Mouse (Mus musculus): ENCODE data around the gene Gga1. TPM values are rescaled to one million over a fixed set of nuclear protein-coding genes. Genes with fewer than 3 reads are reported as not detected.

The Gga1 gene
- total RNA-seq, 2 experiments from 2014 or later = 56.2 to 58.6 TPM

GRCm38 (mm10) chr15:78914823-78915659 lies 38.1 kb downstream of the Gga1 start:
- DNase-seq = no peak

- DNase-seq = peak; percentile 62 to 71
Observed at GRCm38 (mm10) chr15:78915660-78916017, 38.6 kb downstream of the Gga1 start.

GRCm38 (mm10) chr15:78916052-78916826 lies 39.2 kb downstream of the Gga1 start:
- no peak for DNase-seq

- DNase-seq = no peak
Observed at GRCm38 (mm10) chr15:78918126-78918525, 41.1 kb downstream of the Gga1 start.

GRCm38 (mm10) chr15:78919914-78920313 lies 42.9 kb downstream of the Gga1 start:
- no peak for DNase-seq

GRCm38 (mm10) chr15:78922700-78923099 lies 45.7 kb downstream of the Gga1 start:
- no peak for DNase-seq

GRCm38 (mm10) chr15:78923585-78923984 lies 46.6 kb downstream of the Gga1 start:
- no peak for DNase-seq

GRCm38 (mm10) chr15:78925129-78925528 lies 48.1 kb downstream of the Gga1 start:
- no peak for DNase-seq

- peak in 1 of 2 experiments; percentile 43 for DNase-seq
Observed at GRCm38 (mm10) chr15:78926021-78926919, 49.3 kb downstream of the Gga1 start, which contains the start of gene Lgals1. TSS of gene Lgals1 (plus strand) at chr15:78926725.

GRCm38 (mm10) chr15:78927021-78927787 lies 50.2 kb downstream of the Gga1 start:
- no peak for DNase-seq

- DNase-seq = no peak
Observed at GRCm38 (mm10) chr15:78927788-78928457, 50.9 kb downstream of the Gga1 start.

- DNase-seq = no peak
Observed at GRCm38 (mm10) chr15:78928539-78928938, 51.5 kb downstream of the Gga1 start.

- DNase-seq = no peak
Observed at GRCm38 (mm10) chr15:78930192-78930706, 53.3 kb downstream of the Gga1 start.

GRCm38 (mm10) chr15:78930801-78931426 lies 53.9 kb downstream of the Gga1 start:
- no peak for DNase-seq

- DNase-seq = no peak
Observed at GRCm38 (mm10) chr15:78931577-78931976, 54.6 kb downstream of the Gga1 start.

- peak; percentile 81 to 86 for DNase-seq
Observed at GRCm38 (mm10) chr15:78934784-78935320, 57.9 kb downstream of the Gga1 start, which contains the start of gene Nol12. TSS of gene Nol12 (plus strand) at chr15:78934933.

- no peak for DNase-seq
Observed at GRCm38 (mm10) chr15:78936403-78936802, 59.4 kb downstream of the Gga1 start.

- no peak for DNase-seq
Observed at GRCm38 (mm10) chr15:78937311-78937710, 60.3 kb downstream of the Gga1 start.

GRCm38 (mm10) chr15:78937963-78938362 lies 61.0 kb downstream of the Gga1 start:
- DNase-seq = no peak

GRCm38 (mm10) chr15:78940325-78940724 lies 63.3 kb downstream of the Gga1 start:
- DNase-seq = no peak

Data from layer of hippocampus, postnatal 36 days (tissue).